Comparison of ENCODE assay signal across 16 mouse cellular contexts in the genomic region with DNA sequence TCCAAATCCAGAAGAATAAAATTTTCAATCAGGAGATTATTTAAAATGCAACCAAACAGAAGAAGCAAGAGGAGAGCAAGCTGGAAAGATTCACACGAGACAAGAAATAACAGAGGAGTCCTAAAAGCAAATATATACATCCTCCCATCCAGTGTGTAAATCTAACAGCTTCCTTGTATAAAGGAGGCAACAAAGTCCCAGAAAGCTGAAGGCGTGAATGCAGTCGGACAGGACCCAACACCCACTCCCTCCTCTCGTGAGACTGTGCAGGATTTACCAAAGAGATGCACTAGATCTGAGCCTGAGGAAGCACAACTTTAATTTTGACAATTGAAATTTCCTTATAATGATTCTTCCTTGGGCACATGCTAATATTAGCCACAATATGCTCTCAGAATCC.
A peak's percentile ranks its signal among the peaks of the same experiment; 100 is the strongest.
DNase-seq lines count a peak whose midpoint lies in the region; ATAC-seq and TF ChIP-seq lines count a peak whose summit lies in the region.
"Had no signal": no experiment of that assay in that cellular context is flagged by ENCODE, and none has a peak within 500 bp of the region (broad histone marks: within the 10 kb centered on the region; RNA-seq: fewer than 3 reads in every experiment).

No protein-coding gene starts in this region.

- 43% methylated on average over 4 of the region's 4 CpGs for WGBS in kidney, embryonic 15.5 days
- WGBS in embryonic facial prominence, embryonic 15.5 days: 60% methylated on average over 4 of the region's 4 CpGs
- 28% methylated on average over 4 of the region's 4 CpGs for WGBS in stomach, embryonic 14.5 days
- 74% methylated on average over 4 of the region's 4 CpGs for WGBS in hindbrain, embryonic 14.5 days

- no peak overlapping the region for H3K4me3 ChIP-seq in gastrocnemius, adult 2 months
- H3K4me3 ChIP-seq in kidney, embryonic 15.5 days (replicated peaks): no peak overlapping the region
- H3K4me3 ChIP-seq in embryonic facial prominence, embryonic 15.5 days (replicated peaks): no peak overlapping the region
- no peak overlapping the region for H3K4me3 ChIP-seq in stomach, embryonic 14.5 days (ENCODE audit: low read depth, low read length)
- H3K4me3 ChIP-seq in hindbrain, embryonic 14.5 days (replicated peaks; ENCODE audit: low read length): no peak overlapping the region
- H3K4me3 ChIP-seq: forebrain, embryonic 13.5 days; hindbrain, embryonic 12.5 days; layer of hippocampus, adult 2 months; limb, embryonic 12.5 days; liver, embryonic 13.5 days; megakaryocyte, embryonic 14.5 days; midbrain, embryonic 13.5 days had no signal

- TF ChIP-seq CTCF in gastrocnemius, adult 2 months (IDR thresholded peaks at IDR 0.05): no peak

- no peaks in the 10 kb centered on the region for H3K27me3 ChIP-seq in kidney, embryonic 15.5 days
- H3K27me3 ChIP-seq in embryonic facial prominence, embryonic 15.5 days: no peaks in the 10 kb centered on the region
- H3K27me3 ChIP-seq in stomach, embryonic 14.5 days (ENCODE audit: control insufficient read depth, insufficient read depth, low read length): no peaks in the 10 kb centered on the region
- H3K27me3 ChIP-seq in hindbrain, embryonic 14.5 days (ENCODE audit: control insufficient read depth, insufficient read depth, low read length): no peaks in the 10 kb centered on the region
- H3K27me3 ChIP-seq: forebrain, embryonic 13.5 days; hindbrain, embryonic 12.5 days; limb, embryonic 12.5 days; liver, embryonic 13.5 days; megakaryocyte, embryonic 14.5 days; midbrain, embryonic 13.5 days had no signal

- intact Hi-C loops in gastrocnemius, adult 2 months (cut with DNase I): loop anchor here (10.0 kb wide), 1 partner anchor 328 kb away; no protein-coding TSS in a partner anchor
- intact Hi-C loops in gastrocnemius, postnatal 36 days (cut with DNase I): loop anchor here (5.0 kb wide), 1 partner anchor 311 kb away; no protein-coding TSS in a partner anchor

- H3K4me2 ChIP-seq in kidney, embryonic 15.5 days: no peak overlapping the region
- no peak overlapping the region for H3K4me2 ChIP-seq in embryonic facial prominence, embryonic 15.5 days (replicated peaks)
- no peak overlapping the region for H3K4me2 ChIP-seq in stomach, embryonic 14.5 days (replicated peaks; ENCODE audit: low read depth, low read length)
- no peak overlapping the region for H3K4me2 ChIP-seq in hindbrain, embryonic 14.5 days (replicated peaks)
- H3K4me2 ChIP-seq: forebrain, embryonic 13.5 days; hindbrain, embryonic 12.5 days; limb, embryonic 12.5 days; liver, embryonic 13.5 days; midbrain, embryonic 13.5 days had no signal

- no peak for ATAC-seq in kidney, embryonic 15.5 days (replicated peaks; ENCODE audit: low FRiP score)
- ATAC-seq in embryonic facial prominence, embryonic 15.5 days (ENCODE audit: insufficient number of reproducible peaks, low FRiP score, low TSS enrichment, low read depth): no peak
- peak; percentile 56; the same call in 1 of the 2 replicates for ATAC-seq in stomach, embryonic 14.5 days (ENCODE audit: insufficient number of reproducible peaks, insufficient read depth, low FRiP score, low read depth)
- no peak for ATAC-seq in hindbrain, embryonic 14.5 days (ENCODE audit: low FRiP score)
- ATAC-seq: inflammation-experienced regulatory T-cells, adult 6 months; midbrain, embryonic 13.5 days had no signal

- no peaks in the 10 kb centered on the region for H3K9me3 ChIP-seq in kidney, embryonic 15.5 days (replicated peaks)
- no peaks in the 10 kb centered on the region for H3K9me3 ChIP-seq in embryonic facial prominence, embryonic 15.5 days (replicated peaks)
- H3K9me3 ChIP-seq in stomach, embryonic 14.5 days (ENCODE audit: control insufficient read depth, low read depth, low read length): no peaks in the 10 kb centered on the region
- no peaks in the 10 kb centered on the region for H3K9me3 ChIP-seq in hindbrain, embryonic 14.5 days (ENCODE audit: control insufficient read depth, low read length)
- H3K9me3 ChIP-seq: forebrain, embryonic 13.5 days; hindbrain, embryonic 12.5 days; limb, embryonic 12.5 days; liver, embryonic 13.5 days; megakaryocyte, embryonic 14.5 days; midbrain, embryonic 13.5 days had no signal

- H3K9ac ChIP-seq in kidney, embryonic 15.5 days: no peak overlapping the region
- H3K9ac ChIP-seq in embryonic facial prominence, embryonic 15.5 days: no peak overlapping the region
- H3K9ac ChIP-seq in stomach, embryonic 14.5 days (replicated peaks; ENCODE audit: low read depth, low read length): no peak overlapping the region
- H3K9ac ChIP-seq in hindbrain, embryonic 14.5 days: no peak overlapping the region
- H3K9ac ChIP-seq: forebrain, embryonic 13.5 days; hindbrain, embryonic 12.5 days; limb, embryonic 12.5 days; liver, embryonic 13.5 days; midbrain, embryonic 13.5 days had no signal

- H3K4me1 ChIP-seq in kidney, embryonic 15.5 days: no peaks in the 10 kb centered on the region
- peaks cover 3% of the 10 kb centered on the region; the same call in 1 of the 2 replicates for H3K4me1 ChIP-seq in embryonic facial prominence, embryonic 15.5 days
- H3K4me1 ChIP-seq in stomach, embryonic 14.5 days (ENCODE audit: control insufficient read depth, insufficient read depth, low read length): no peaks in the 10 kb centered on the region
- H3K4me1 ChIP-seq in hindbrain, embryonic 14.5 days (replicated peaks; ENCODE audit: control insufficient read depth, insufficient read depth, low read length): no peaks in the 10 kb centered on the region
- H3K4me1 ChIP-seq: forebrain, embryonic 13.5 days; hindbrain, embryonic 12.5 days; limb, embryonic 12.5 days; liver, embryonic 13.5 days; megakaryocyte, embryonic 14.5 days; midbrain, embryonic 13.5 days had no signal

- H3K27ac ChIP-seq in gastrocnemius, adult 2 months: peak overlapping the region; percentile 66
- 0 out of 2 replicates have a peak overlapping the region, but pooled peaks have one; percentile 45 for H3K27ac ChIP-seq in kidney, embryonic 15.5 days
- peak overlapping the region; percentile 85 for H3K27ac ChIP-seq in embryonic facial prominence, embryonic 15.5 days (replicated peaks)
- peak overlapping the region; percentile 74 for H3K27ac ChIP-seq in stomach, embryonic 14.5 days (ENCODE audit: low read length)
- no peak overlapping the region for H3K27ac ChIP-seq in hindbrain, embryonic 14.5 days
- H3K27ac ChIP-seq: forebrain, embryonic 13.5 days; hindbrain, embryonic 12.5 days; layer of hippocampus, adult 2 months; limb, embryonic 12.5 days; liver, embryonic 13.5 days; midbrain, embryonic 13.5 days had no signal

- H3K36me3 ChIP-seq in kidney, embryonic 15.5 days: no peaks in the 10 kb centered on the region
- no peaks in the 10 kb centered on the region for H3K36me3 ChIP-seq in embryonic facial prominence, embryonic 15.5 days
- H3K36me3 ChIP-seq in stomach, embryonic 14.5 days (ENCODE audit: control insufficient read depth, insufficient read depth, low read length): no peaks in the 10 kb centered on the region
- no peaks in the 10 kb centered on the region for H3K36me3 ChIP-seq in hindbrain, embryonic 14.5 days (replicated peaks; ENCODE audit: control insufficient read depth, insufficient read depth)
- H3K36me3 ChIP-seq: hindbrain, embryonic 12.5 days; limb, embryonic 12.5 days; liver, embryonic 13.5 days; midbrain, embryonic 13.5 days had no signal

- no peak for DNase-seq in gastrocnemius, adult 2 months
- no peak for DNase-seq in gastrocnemius, postnatal 36 days
- no peak for DNase-seq in kidney, postnatal 4 days
- DNase-seq in cerebellum, adult 9-10 months: no peak
- DNase-seq in hindbrain, embryonic 14.5 days (ENCODE audit: low spot score): no peak
